Mouse (Mus musculus) effector memory CD4-positive, alpha-beta T cell, adult 5 months (primary cell): ENCODE results near the gene Tuba1b. TPM values are rescaled to one million over a fixed set of nuclear protein-coding genes. Genes with fewer than 3 reads are reported as not detected.

ENCODE experiments used
- polyA plus RNA-seq: library from polyadenylated mRNA; unstranded; fragments of 100-300 nt; shearing (Covaris generic); gene quantifications from one replicate; pipeline ENCODE4 v1.2.1, GENCODE M21; 2017

Gene Tuba1b
- polyA plus RNA-seq = 286 TPM

GRCm38 (mm10) chr15:98934217-98934839, at the start of gene Tuba1b:
Tuba1b (minus strand) TSS chr15:98934565.

GRCm38 (mm10) chr15:98953401-98954356, 19.3 kb upstream of the Tuba1b start, which contains the start of the genes Gm49450 and Tuba1a:
Gm49450 (minus strand) TSS chr15:98953551.
Tuba1a (minus strand) TSS chr15:98953703.

GRCm38 (mm10) chr15:98917538-98918498, 16.5 kb downstream of the Tuba1b start, which contains the start of gene Lmbr1l:
Lmbr1l (minus strand) TSS chr15:98918231.

GRCm38 (mm10) chr15:98897928-98898800, 36.2 kb downstream of the Tuba1b start, which contains the start of gene Dhh:
Dhh (minus strand) TSS chr15:98898540.

GRCm38 (mm10) chr15:98893940-98894745, 40.2 kb downstream of the Tuba1b start, which contains the start of gene Rhebl1:
Rhebl1 (minus strand) TSS chr15:98894540.

Other genes with a start within 250 kb of the Tuba1b start
- 0.70 TPM for gene Ccdc65, start 226.4 kb downstream of the Tuba1b start, polyA plus RNA-seq
- gene Fkbp11, start 206.4 kb downstream of the Tuba1b start, polyA plus RNA-seq = not detected
- gene Arf3, start 171.4 kb downstream of the Tuba1b start, polyA plus RNA-seq = 93.8 TPM
- gene Wnt10b, start 156.4 kb downstream of the Tuba1b start, polyA plus RNA-seq = 0.31 TPM
- not detected for gene Wnt1, start 144.7 kb downstream of the Tuba1b start, polyA plus RNA-seq
- not detected for gene Ddn, start 125.1 kb downstream of the Tuba1b start, polyA plus RNA-seq
- 84.8 TPM for gene Prkag1, start 103.0 kb downstream of the Tuba1b start, polyA plus RNA-seq
- 27.4 TPM for gene Kmt2d, start 63.4 kb downstream of the Tuba1b start, polyA plus RNA-seq
- gene Rhebl1, start 40.0 kb downstream of the Tuba1b start, polyA plus RNA-seq = 19.0 TPM
- gene Dhh, start 36.0 kb downstream of the Tuba1b start, polyA plus RNA-seq = 0.09 TPM
- gene Lmbr1l, start 16.3 kb downstream of the Tuba1b start, polyA plus RNA-seq = 105 TPM
- gene Gm49450, start 19.0 kb upstream of the Tuba1b start, polyA plus RNA-seq = not detected
- 187 TPM for gene Tuba1a, start 19.1 kb upstream of the Tuba1b start, polyA plus RNA-seq
- 33.2 TPM for gene Tuba1c, start 95.3 kb upstream of the Tuba1b start, polyA plus RNA-seq
- not detected for gene Prph, start 120.6 kb upstream of the Tuba1b start, polyA plus RNA-seq
- not detected for gene Troap, start 140.0 kb upstream of the Tuba1b start, polyA plus RNA-seq
- gene C1ql4, start 153.3 kb upstream of the Tuba1b start, polyA plus RNA-seq = not detected
- not detected for gene Dnajc22, start 158.6 kb upstream of the Tuba1b start, polyA plus RNA-seq
- 0.20 TPM for gene Spats2, start 191.4 kb upstream of the Tuba1b start, polyA plus RNA-seq